Mouse (Mus musculus): ENCODE data around the gene Slc22a15.

DNA sequence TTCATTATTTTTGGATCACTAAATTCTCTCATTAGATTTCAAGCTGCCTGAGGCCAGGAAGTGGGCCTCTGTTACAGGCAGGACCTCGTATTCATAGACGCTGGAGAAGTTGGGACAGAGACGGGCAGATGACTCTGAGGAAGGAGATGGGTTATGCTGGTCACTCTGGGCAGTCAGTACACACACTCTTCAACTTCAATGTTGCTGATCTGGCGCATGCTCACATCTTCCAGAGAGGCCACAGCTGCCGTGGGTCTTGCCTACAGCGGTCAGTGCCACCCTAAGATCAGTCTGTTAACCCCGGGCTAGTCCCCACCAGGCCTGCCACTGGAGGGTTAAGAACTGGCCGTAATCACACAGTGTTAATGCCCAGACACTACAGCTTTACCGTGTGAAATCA lies 52.3 kb downstream of the Slc22a15 start:
- TF ChIP-seq HCFC1 (IDR thresholded peaks at IDR 0.05; ENCODE audit: borderline replicate concordance, insufficient read depth, low read length) (no peak), ZC3H11A (IDR thresholded peaks at IDR 0.05; ENCODE audit: borderline replicate concordance, low read depth, low read length) (no peak)
